Mouse (Mus musculus) CD4-positive, CD25-positive, alpha-beta regulatory T cell, adult 2 months (primary cell): ENCODE measurements around the gene Amy2a3.
"Not testable (repeated sequence)": the region's sequence is repeated elsewhere in the genome, so short reads cannot be mapped to it uniquely, and the experiment has no call there.

Experiments used
- DNase-seq: peaks from one replicate; pipeline ENCODE4 v3.0.0-alpha.2; 2012; ENCODE audit warnings: low read depth, low spot score

Amy2a3 gene

GRCm38 (mm10) chr3:113323952-113324351 is at the start of gene Amy2a3:
Gene Amy2a3, minus strand, starts transcription at chr3:113324052.
- DNase-seq, result not testable (repeated sequence)

- DNase-seq, result not testable (repeated sequence)
These were observed 32.7 kb upstream of the Amy2a3 start, which contains the start of gene Amy2a2 for GRCm38 (mm10) chr3:113356558-113356957. Gene Amy2a2, minus strand, starts transcription at chr3:113356658.

GRCm38 (mm10) chr3:113345484-113345883 is 21.6 kb upstream of the Amy2a3 start:
- not testable (repeated sequence) for DNase-seq

- DNase-seq, result not testable (repeated sequence)
These were observed 10.9 kb downstream of the Amy2a3 start for GRCm38 (mm10) chr3:113312937-113313336.

GRCm38 (mm10) chr3:113291349-113291748 is 32.5 kb downstream of the Amy2a3 start, which contains the start of gene Amy2a4:
Gene Amy2a4, minus strand, starts transcription at chr3:113291449.
- not testable (repeated sequence) for DNase-seq

- DNase-seq, result not testable (repeated sequence)
These were observed 43.6 kb downstream of the Amy2a3 start for GRCm38 (mm10) chr3:113280285-113280684.

GRCm38 (mm10) chr3:113279586-113279985 is 44.3 kb downstream of the Amy2a3 start:
- DNase-seq, result not testable (repeated sequence)
